Mouse (Mus musculus): ENCODE measurements around the gene Hunk.

DNA sequence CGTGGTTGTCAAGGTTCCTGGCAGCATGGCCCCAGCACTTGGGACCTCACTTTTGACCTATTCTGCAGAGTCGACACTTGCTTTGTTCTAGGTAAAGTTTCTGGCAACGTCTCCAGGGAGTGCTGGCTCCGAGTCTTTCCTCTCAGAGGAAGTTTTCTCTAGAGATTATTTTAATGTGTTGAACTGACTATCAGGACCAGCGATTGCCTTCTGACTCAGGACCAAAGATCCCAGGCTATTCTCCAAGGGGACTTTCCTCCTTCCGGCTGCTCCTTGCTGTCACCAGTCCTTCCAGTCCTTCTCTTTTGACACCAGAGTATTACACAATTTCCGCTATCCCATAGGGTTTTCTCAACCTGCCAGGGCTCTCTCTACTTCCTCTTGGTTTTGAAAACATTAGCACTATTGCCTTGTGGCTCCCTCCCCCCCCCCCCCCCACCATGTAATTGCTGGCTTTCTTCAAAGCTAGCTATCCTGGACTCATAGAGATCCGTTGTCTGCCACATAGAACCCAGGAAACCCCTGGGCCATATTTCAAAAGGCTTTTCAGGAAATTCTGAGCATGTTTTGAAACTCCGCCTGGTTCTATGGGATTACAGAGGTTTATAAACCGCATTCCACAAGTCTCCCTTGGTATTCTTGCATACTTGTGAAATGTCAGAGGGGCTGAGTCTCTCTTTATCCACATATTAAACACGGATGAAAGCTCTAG, 73.2 kb downstream of the Hunk start:
- TF ChIP-seq CTCF (IDR thresholded peaks at IDR 0.05; ENCODE audit: extremely low read depth, insufficient read length, insufficient replicate concordance, low read depth, low read length) (no peak), POLR2A (IDR thresholded peaks at IDR 0.05; ENCODE audit: low read depth, low read length) (no peak)

Data from small intestine, adult 2 months (tissue).